ENCODE assay signal across 14 mouse cellular contexts in the genomic region with DNA sequence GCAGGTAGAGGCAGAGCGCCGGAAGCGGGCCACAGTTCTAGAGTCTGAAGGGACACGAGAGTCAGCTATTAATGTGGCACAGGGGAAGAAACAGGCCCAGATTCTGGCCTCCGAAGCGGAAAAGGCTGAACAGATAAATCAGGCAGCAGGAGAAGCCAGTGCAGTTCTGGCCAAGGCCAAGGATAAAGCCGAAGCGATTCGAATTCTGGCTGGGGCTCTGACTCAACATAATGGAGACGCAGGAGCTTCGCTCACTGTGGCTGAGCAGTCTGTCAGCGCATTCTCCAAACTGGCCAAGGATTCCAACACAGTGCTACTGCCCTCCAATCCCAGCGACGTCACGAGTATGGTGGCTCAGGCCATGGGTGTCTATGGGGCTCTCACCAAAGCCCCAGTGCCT. TPM values are rescaled to one million over a fixed set of nuclear protein-coding genes. Genes with fewer than 3 reads are reported as not detected.
A peak's percentile ranks its signal among the peaks of the same experiment; 100 is the strongest.
DNase-seq lines count a peak whose midpoint lies in the region; ATAC-seq lines count a peak whose summit lies in the region.
"Had no signal": no experiment of that assay in that cellular context is flagged by ENCODE, and none has a peak within 500 bp of the region (broad histone marks: within the 10 kb centered on the region; RNA-seq: fewer than 3 reads in every experiment).

No protein-coding gene starts in this region.

- no peak overlapping the region for H3K9ac ChIP-seq in forebrain, embryonic 15.5 days (replicated peaks)
- no peak overlapping the region for H3K9ac ChIP-seq in forebrain, embryonic 14.5 days (ENCODE audit: low read length)
- no peak overlapping the region for H3K9ac ChIP-seq in midbrain, embryonic 13.5 days (replicated peaks)

- no peak for DNase-seq in forebrain, embryonic 14.5 days (ENCODE audit: low spot score)
- DNase-seq in midbrain, embryonic 10.5 days (ENCODE audit: low spot score), result no peak
- peak; percentile 21 for DNase-seq in ZHBTc4 (ENCODE audit: low read depth, low spot score)
- peak; percentile 46 for DNase-seq in adrenal gland, postnatal 25 days
- DNase-seq in yolk sac, embryonic 10.5 days (ENCODE audit: low spot score), result no peak
- DNase-seq: gastrocnemius, postnatal 25 days; right cerebral cortex, postnatal 14 days had no signal

- ATAC-seq in forebrain, embryonic 15.5 days (replicated peaks), result 0 out of 2 replicates have a peak, but pooled peaks have one; percentile 46
- ATAC-seq in forebrain, embryonic 14.5 days, result no peak
- ATAC-seq in midbrain, embryonic 13.5 days, result 0 out of 2 replicates have a peak, but pooled peaks have one; percentile 27

- H3K4me2 ChIP-seq in forebrain, embryonic 15.5 days (replicated peaks), result no peak overlapping the region
- H3K4me2 ChIP-seq in forebrain, embryonic 14.5 days (ENCODE audit: low read length), result no peak overlapping the region
- no peak overlapping the region for H3K4me2 ChIP-seq in midbrain, embryonic 13.5 days (replicated peaks)

- H3K36me3 ChIP-seq in forebrain, embryonic 15.5 days, result no peaks in the 10 kb centered on the region
- no peaks in the 10 kb centered on the region for H3K36me3 ChIP-seq in forebrain, embryonic 14.5 days (ENCODE audit: control insufficient read depth, insufficient read depth, low read length)
- H3K36me3 ChIP-seq in midbrain, embryonic 13.5 days, result no peaks in the 10 kb centered on the region
- no peaks in the 10 kb centered on the region for H3K36me3 ChIP-seq in midbrain, embryonic 10.5 days
- H3K36me3 ChIP-seq: forebrain, embryonic 10.5 days had no signal

- H3K9me3 ChIP-seq in forebrain, embryonic 15.5 days, result no peaks in the 10 kb centered on the region
- no peaks in the 10 kb centered on the region for H3K9me3 ChIP-seq in forebrain, embryonic 14.5 days (replicated peaks; ENCODE audit: control insufficient read depth, low read length)
- no peaks in the 10 kb centered on the region for H3K9me3 ChIP-seq in midbrain, embryonic 13.5 days
- H3K9me3 ChIP-seq in midbrain, embryonic 10.5 days (replicated peaks), result peaks cover 4% of the 10 kb centered on the region; the same call in 1 of the 2 replicates

- H3K4me3 ChIP-seq in forebrain, embryonic 15.5 days, result no peak overlapping the region
- no peak overlapping the region for H3K4me3 ChIP-seq in forebrain, embryonic 14.5 days (ENCODE audit: low read depth, low read length)
- H3K4me3 ChIP-seq in midbrain, embryonic 13.5 days (replicated peaks), result no peak overlapping the region
- H3K4me3 ChIP-seq in midbrain, embryonic 10.5 days, result no peak overlapping the region
- H3K4me3 ChIP-seq: forebrain, embryonic 10.5 days; left cerebral cortex, adult 2 months; megakaryocyte, embryonic 14.5 days had no signal

- H3K4me1 ChIP-seq in forebrain, embryonic 15.5 days, result no peaks in the 10 kb centered on the region
- no peaks in the 10 kb centered on the region for H3K4me1 ChIP-seq in forebrain, embryonic 14.5 days (ENCODE audit: control insufficient read depth, insufficient read depth, low read length)
- H3K4me1 ChIP-seq in midbrain, embryonic 13.5 days (replicated peaks), result no peaks in the 10 kb centered on the region
- no peaks in the 10 kb centered on the region for H3K4me1 ChIP-seq in midbrain, embryonic 10.5 days
- H3K4me1 ChIP-seq: forebrain, embryonic 10.5 days; megakaryocyte, embryonic 14.5 days had no signal

- no peak overlapping the region for H3K27ac ChIP-seq in forebrain, embryonic 15.5 days (replicated peaks)
- H3K27ac ChIP-seq in forebrain, embryonic 14.5 days (ENCODE audit: low read depth, low read length), result no peak overlapping the region
- H3K27ac ChIP-seq in midbrain, embryonic 13.5 days, result no peak overlapping the region
- no peak overlapping the region for H3K27ac ChIP-seq in midbrain, embryonic 10.5 days (replicated peaks)
- H3K27ac ChIP-seq: forebrain, embryonic 10.5 days; hindbrain, postnatal 0 days; left cerebral cortex, adult 2 months had no signal

- no peaks in the 10 kb centered on the region for H3K27me3 ChIP-seq in forebrain, embryonic 15.5 days
- H3K27me3 ChIP-seq in forebrain, embryonic 14.5 days (replicated peaks; ENCODE audit: control insufficient read depth, insufficient read depth, low read length), result no peaks in the 10 kb centered on the region
- H3K27me3 ChIP-seq in midbrain, embryonic 13.5 days, result no peaks in the 10 kb centered on the region
- no peaks in the 10 kb centered on the region for H3K27me3 ChIP-seq in midbrain, embryonic 10.5 days (ENCODE audit: low read depth, poor library complexity, severe bottlenecking)
- H3K27me3 ChIP-seq: CH12.LX; megakaryocyte, embryonic 14.5 days had no signal

- WGBS in forebrain, embryonic 15.5 days, result 90% methylated on average over 15 of the region's 15 CpGs
- 91% methylated on average over 15 of the region's 15 CpGs for WGBS in forebrain, embryonic 14.5 days
- WGBS in midbrain, embryonic 13.5 days, result 91% methylated on average over 15 of the region's 15 CpGs
- WGBS in midbrain, embryonic 10.5 days, result 93% methylated on average over 15 of the region's 15 CpGs

RNA-seq across cellular contexts. Expression of a gene that starts 40.3 kb away (rescaled TPM):
- 15.3 and 15.7 TPM in 2 replicates for polyA plus RNA-seq in forebrain, embryonic 15.5 days (2015; fragmentation: Nextera tagmentation; extraction: Ambion mirVana)
- polyA plus RNA-seq in forebrain, embryonic 14.5 days (2014; fragmentation: Nextera tagmentation; extraction: Ambion mirVana), result 15.2 and 18.0 TPM in 2 replicates
- polyA plus RNA-seq in midbrain, embryonic 13.5 days (2015; fragmentation: Nextera tagmentation; extraction: Ambion mirVana), result 21.4 and 22.2 TPM in 2 replicates
- 20.2 and 21.2 TPM in 2 replicates for polyA plus RNA-seq in midbrain, embryonic 10.5 days (2016; fragmentation: Nextera tagmentation; extraction: Ambion mirVana)
- 13.7 and 13.8 TPM in 2 replicates for total RNA-seq in adrenal gland, postnatal 25 days (2021)

Comparison
In these comparisons a context has a peak if more than half of its experiments do, and no peak if none do; other contexts are left out.
1. DNase-seq: peak in ZHBTc4 (single experiment) and adrenal gland, postnatal 25 days (single experiment); none in forebrain, embryonic 14.5 days (single experiment), midbrain, embryonic 10.5 days (single experiment) and yolk sac, embryonic 10.5 days (single experiment).